Mouse (Mus musculus) layer of hippocampus, adult 18-20 months (tissue): ENCODE data around the gene Siah2. TPM values are rescaled to one million over a fixed set of nuclear protein-coding genes. Genes with fewer than 3 reads are reported as not detected.
A peak's percentile ranks its signal among the peaks of the same experiment; 100 is the strongest.

Source experiments
- DNase-seq, 2 experiments: peaks; one replicate each; pipeline ENCODE4 v3.0.0; 2022; ENCODE audit warnings: low spot score in 2 of 2
- total RNA-seq, 2 experiments: library from RNA; stranded (reverse); gene quantifications; 2 replicates each; pipeline ENCODE4 v1.2.3; 2021

The Siah2 gene
- total RNA-seq, 2 experiments from 2014 or later = 17.4 to 17.5 TPM

DNA sequence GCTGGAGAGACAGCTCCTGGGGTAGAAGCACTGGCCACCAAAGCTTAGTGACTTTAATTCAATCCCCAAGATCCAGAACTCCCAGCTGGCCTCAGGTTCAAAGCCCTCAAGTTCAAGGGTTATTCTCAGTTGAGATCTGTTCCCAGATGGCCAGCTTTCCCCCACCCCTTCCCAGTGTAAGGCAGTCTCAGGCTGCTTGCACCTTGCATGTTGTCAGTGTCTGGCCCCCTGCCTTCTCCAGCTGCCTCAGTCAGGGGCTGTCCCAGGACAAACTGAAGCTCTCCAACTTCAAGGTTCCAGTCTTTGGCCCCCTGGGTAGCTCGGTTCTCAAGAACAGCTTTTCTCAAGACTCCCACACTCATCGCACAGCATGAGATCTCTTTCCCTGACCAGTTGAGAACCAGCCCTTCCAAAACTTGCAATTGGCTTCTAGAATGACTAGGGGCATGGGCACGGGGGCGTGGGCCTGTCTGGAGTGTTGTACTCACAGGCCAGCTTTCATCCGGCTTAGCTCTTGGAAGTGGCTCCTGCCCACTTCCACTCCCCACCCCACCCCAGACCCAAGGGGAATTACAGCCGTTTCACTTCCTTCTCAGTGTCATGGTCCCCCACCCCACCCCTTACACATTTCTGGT is 20.5 kb downstream of the Siah2 start:
- no peak for DNase-seq

DNA sequence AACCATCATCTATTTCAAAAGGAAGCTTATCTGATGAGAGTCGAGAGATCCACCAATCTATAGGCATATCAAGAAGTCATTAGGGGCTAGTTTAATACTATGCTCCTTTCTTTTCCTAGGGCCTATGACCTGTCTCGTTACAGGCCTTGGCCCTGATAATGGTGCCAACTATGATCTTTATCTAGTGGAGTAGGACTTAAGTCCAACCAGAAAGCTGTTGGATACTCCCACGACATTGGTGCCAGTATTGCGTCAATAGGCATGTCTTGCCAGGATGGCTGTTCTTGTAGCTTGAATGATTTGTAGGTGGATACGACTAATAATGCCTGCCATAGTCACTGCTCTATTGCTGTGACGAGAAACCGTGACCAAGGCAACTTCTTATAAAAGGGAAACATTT is 28.2 kb downstream of the Siah2 start:
- DNase-seq = no peak

DNA sequence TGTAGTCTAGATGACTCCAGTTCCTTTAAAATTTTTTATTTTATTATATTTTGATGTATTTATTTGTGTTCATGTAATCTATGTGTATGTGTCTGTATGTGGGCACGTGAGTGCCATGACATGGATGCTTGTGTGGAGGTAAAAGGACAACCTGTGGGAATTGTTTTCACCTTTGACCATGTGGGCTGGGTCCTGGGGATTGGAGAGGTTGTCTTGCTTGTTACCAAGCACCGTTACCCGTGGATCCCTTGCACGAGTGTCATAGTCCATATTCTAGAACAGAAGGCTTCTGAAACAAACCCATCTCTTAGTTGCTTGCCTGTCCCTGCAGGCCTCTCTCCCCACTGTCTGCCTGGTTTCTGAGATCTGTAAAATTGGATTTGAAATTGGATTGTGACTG is 31.6 kb downstream of the Siah2 start:
- no peak for DNase-seq

DNA sequence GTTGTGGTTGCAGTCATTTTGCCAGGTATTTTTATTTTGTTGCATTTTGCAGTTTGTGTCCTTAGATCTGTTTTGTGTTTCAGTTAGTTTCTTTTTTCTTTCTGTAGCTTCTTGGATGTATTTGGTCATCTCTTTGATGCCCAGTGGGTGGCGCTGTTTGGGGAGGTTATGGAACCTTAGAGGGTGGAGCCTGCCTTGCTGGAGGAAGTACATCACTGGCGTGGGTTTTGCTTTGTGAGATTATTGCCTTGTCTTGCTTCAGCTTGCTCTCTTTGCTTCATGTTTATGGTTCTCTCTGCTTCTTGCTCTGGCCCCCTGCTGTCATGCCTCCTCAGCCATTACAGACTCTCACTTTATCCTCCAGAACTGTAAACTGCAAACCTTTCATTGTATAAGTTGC is 34.8 kb downstream of the Siah2 start:
- peak in 1 of 2 experiments; percentile 13 for DNase-seq

DNA sequence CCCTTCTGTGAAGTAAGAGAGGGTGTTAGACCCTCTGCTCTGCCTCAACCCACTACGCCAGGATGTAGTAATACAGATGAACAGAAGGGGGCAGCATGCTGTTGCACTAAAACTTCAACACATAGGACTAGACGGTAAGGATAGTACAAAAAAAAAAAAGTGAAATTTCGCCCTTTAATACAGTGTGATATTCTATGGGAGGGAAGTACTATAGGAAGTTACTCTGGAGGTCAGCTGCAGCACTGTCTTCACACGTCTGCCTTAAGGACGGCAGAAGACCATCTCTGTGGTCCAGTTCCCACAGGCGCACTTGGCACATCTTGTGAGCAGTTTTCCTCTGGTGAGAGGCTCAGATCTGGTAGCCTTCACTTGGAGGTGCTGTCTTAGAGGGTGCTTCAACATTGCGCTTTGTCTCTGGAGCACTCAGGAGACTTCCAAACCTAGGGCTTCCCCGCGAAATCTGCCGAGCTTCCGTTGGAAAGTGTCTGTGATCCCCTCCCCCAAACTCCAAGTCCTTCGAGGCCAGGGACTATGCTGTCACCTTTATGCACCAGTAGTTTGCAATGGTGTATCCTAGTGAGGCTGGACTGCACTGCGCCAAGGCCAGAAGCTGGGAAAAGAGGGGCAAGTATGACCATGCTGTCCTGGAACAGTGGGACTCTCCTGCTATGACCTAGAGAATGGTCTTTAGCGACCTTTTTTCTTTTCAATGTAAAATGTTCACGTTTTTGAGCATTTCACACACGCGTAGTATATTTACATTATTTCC is 36.7 kb downstream of the Siah2 start:
- peak; percentile 41 to 80 for DNase-seq

DNA sequence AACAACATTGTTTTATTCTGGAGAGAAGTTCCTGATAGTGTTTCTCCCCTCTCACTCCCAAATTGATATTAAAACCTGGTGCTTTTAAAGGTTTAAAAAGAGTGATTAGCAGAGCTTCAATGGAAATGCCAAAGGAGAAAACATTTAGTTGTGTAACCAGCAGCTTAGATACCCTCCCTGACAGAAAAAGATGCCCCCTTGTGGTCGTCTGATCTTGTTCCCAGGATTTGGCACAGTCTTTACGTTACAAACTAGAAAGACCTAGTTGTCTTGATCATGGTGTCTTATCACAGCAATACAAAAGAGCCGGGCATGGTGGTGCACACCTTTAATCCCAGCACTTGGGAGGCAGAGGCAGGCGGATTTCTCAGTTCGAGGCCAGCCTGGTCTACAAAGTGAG is 38.3 kb downstream of the Siah2 start:
- peak in 1 of 2 experiments; percentile 33 for DNase-seq

DNA sequence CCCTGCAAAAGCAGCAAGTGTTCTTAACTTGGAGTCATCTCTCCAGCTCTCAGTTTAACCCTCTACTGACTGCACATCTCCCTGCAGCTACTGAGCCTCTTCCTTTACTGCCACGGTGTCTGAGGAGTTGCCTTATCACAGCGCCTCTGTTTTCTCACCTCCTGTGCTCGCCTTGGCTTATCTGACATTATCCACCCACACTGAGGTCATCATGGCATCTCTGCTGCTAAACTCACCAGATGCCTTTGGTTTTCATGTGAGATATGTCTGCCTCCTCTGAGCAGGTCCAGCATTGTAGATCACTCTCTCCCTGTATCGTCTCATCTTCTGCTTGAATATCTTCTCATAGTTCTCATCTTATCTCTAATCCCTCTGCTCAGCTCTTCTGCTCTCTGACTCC is 41.9 kb downstream of the Siah2 start:
- no peak for DNase-seq

DNA sequence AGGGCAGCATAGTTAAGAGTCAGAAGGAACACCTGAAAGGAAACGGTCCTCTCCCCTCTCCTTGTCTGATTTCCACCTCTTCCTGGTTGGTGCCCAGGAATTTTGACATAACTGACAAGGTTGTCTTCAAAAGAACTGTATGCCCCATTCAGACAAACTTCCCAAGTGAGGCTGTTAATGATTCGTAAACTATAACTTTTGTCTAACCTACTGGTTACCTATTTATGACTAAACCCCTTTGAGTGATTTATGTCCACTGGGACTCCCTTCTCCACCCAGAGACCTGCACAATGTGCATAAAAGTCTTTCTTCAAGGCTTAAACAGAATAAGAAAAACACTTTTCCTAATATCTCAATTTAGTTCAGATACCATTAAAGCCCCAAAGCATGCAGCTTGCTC is 45.0 kb downstream of the Siah2 start:
- no peak for DNase-seq

DNA sequence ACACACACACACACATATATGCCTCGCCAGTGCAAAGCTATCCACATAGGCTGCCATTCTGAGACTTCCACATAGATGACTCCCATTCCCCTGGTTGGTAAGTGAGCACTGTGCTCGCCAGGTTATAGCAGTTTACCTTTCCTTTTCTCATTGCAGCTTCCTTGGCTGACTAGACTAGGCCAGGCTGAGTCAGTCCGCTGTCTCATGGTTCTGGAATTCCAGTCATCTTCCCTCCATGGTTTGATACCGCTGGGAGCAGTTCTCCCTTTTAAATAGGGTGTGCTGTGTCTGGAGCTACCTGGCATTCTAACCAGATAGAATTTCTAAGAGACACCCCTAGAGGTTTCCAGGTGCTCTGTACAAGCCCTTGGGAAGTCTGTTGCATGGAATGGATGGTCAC is 46.0 kb downstream of the Siah2 start:
- no peak for DNase-seq

DNA sequence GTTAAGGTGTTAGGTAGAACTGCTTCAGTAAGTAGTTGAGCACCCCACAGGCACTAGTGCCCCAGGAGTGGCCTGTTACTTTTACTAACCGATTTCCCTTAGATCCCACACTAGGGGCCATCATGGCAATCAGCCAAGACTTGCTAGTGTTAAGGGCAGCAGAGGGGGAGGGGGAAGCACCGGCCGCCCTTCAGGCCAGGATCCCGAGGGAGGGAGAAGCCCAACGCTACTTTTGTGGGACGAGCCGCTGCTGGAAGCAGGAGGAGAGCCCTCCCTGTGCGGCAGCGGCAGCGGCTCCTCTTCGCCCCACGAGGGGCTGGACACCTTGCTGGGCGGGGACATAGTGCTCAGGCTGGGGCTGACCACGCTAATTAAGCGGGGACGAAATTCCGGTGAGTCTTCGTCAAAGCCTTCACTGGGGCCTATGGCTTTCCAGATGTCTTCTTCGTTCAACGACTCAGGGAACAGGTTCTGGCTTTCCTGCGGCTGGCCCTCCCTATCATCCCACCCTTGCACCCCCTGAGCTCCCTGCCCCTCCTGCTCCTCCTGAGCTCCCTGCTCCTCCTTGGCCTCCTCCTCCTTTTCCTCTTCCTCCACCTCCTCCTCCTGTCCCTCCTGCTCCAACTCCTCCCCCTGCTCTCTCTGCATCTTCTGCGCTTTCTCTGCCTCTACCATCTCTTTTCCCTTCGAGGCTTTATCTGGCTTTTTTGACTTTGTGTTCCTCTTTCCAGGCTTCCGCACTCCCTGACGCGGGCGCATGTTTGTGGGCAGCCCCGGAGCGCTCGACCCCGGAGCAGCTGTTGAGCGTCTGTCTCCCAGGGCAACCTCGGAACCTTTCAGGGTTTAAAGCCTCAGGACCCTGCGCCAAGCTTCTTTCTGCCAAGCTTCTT is 55.5 kb downstream of the Siah2 start, which contains the start of gene Erich6:
TSS of gene Erich6 (minus strand) at position 802 of the 890 bp plus-strand sequence.
- peak; percentile 9 for DNase-seq

DNA sequence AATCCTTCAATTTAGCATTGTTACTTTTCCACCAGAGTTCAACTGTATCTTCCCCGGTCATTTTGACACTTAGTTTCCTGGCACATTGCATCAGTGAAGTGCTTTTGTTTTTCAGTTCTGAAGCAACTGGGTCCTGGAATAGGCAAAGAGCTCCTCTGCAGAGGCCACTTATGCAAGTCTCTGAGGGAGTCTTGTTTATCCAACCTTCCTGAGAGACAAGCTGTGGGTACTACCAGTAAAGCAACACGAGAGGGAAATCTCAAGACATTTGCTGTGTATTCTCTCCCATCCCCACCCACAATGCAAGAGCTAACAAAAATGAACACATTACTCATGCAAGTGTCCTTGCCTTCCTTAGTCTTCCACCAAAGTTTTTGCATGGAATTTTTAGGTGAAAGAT is 60.5 kb downstream of the Siah2 start:
- DNase-seq = no peak

DNA sequence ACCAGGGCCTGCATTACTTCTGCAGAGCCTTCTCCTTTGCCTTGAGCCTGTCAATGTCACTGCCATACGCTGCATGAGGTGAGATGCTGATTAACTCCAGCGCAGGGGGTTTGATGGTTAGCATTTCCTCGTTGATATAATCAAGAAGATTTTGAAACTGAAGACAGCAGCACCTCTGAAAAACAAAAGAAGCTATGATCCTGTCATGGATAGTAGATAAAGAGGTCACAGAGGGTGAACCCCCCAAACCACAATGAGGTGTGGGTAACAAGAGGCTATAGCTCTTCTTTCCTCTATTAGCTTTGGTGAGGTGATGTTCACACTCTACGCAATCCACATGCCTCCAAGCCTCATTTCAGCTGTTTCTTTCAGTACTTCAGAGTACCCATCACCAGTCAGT is 67.2 kb downstream of the Siah2 start:
- DNase-seq = no peak

Other genes starting within 250 kb of the Siah2 start
- gene Eif2a, start 166.6 kb downstream of the Siah2 start, total RNA-seq = 10 to 100 TPM; 44.1 to 48.3 TPM
- 10 to 100 TPM; 21.8 to 22.5 TPM for gene Serp1, start 166.5 kb downstream of the Siah2 start, total RNA-seq
- 100 to 1,000 TPM; 146 to 147 TPM for gene Selenot, start 115.8 kb downstream of the Siah2 start, total RNA-seq
- gene Erich6, start 55.2 kb downstream of the Siah2 start, total RNA-seq = under 1 TPM; 0.74 to 0.86 TPM
- gene Mindy4b-ps, start 129.9 kb upstream of the Siah2 start, total RNA-seq = 1 to 10 TPM; 1.6 to 1.9 TPM
- 1 to 10 TPM; 2.0 to 2.5 TPM for gene Clrn1, start 192.9 kb upstream of the Siah2 start, total RNA-seq